Mouse (Mus musculus) left cerebral cortex, adult 9 months (tissue): ENCODE results near the gene Abcc1.

Experiments used
- DNase-seq, 2 experiments: peaks; one replicate each; pipeline ENCODE4 v3.0.0; 2022; ENCODE audit warnings: low spot score in 2 of 2

Gene Abcc1

GRCm38 (mm10) chr16:14501649-14502360 lies 140.4 kb downstream of the Abcc1 start:
- DNase-seq, result no peak

GRCm38 (mm10) chr16:14506461-14506860 lies 145.1 kb downstream of the Abcc1 start:
- DNase-seq, result no peak
